Mouse (Mus musculus) cortical plate, adult 2 months (tissue): ENCODE measurements around the gene Dtnbp1.

Experiments used
- CTCF ChIP-seq: fragments of 200-500 bp; IDR thresholded peaks from 2 replicates; pipeline ENCODE4 v1.5.1; 2011; ENCODE audit warnings: mild to moderate bottlenecking, control low read depth, low read length; ENCODE audit not compliant: insufficient read depth; ENCODE audit errors: extremely low read depth
- POLR2A ChIP-seq: fragments of 200-500 bp; IDR thresholded peaks from 2 replicates; pipeline ENCODE4 v1.6.1; 2011; ENCODE audit warnings: mild to moderate bottlenecking, low read length, control low read depth; ENCODE audit not compliant: insufficient read depth; ENCODE audit errors: extremely low read depth

GRCm38 (mm10) chr13:44903416-44903815, 98.5 kb downstream of the Dtnbp1 start:
- TF ChIP-seq CTCF: no peak
- no peak for TF ChIP-seq POLR2A
